Mouse (Mus musculus) spleen, adult 2 months (tissue): ENCODE measurements at regions not wholly inside any gene's neighbourhood (a gene's known extent, or its start where the extent isn't known, plus 50 kb on each side); places are given as distances from the start of the nearest gene placed in this dataset.

ENCODE experiments used
- CTCF ChIP-seq: fragments of 200-500 bp; IDR thresholded peaks from 2 replicates; pipeline ENCODE4 v1.5.1; 2011; ENCODE audit warnings: mild to moderate bottlenecking, inconsistent platforms; ENCODE audit not compliant: insufficient read depth, insufficient read length, insufficient replicate concordance; ENCODE audit errors: extremely low read depth
- POLR2A ChIP-seq: fragments of 200-500 bp; IDR thresholded peaks from 2 replicates; pipeline ENCODE4 v1.6.1; 2011; ENCODE audit warnings: low read depth, low read length, inconsistent platforms

DNA sequence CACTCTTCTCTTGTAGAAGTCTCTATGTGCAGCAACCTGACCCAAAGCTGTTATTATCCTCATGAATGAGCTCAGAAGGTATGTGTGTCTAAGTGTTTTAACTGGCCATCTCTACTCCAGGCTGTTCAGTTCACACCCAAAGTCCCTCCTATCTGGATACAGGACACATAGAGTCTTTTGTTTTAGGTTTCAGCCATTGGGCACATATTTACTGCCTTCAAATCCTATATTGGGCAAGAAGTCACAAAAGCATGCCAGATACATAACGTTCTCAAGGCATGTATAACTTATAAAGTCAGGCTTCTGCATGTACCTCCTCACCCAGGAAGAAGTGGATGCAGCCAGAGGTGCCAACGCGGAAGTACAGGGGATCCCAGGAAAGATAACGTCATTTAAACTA lies 136.6 kb upstream of the Mmadhc start:
- TF ChIP-seq CTCF (no peak), POLR2A (no peak)
